Mouse (Mus musculus) effector memory CD4-positive, alpha-beta T cell, adult 7 months (primary cell): ENCODE measurements around the gene Ubl4a. TPM values are rescaled to one million over a fixed set of nuclear protein-coding genes. Genes with fewer than 3 reads are reported as not detected.

ENCODE experiments used
- polyA plus RNA-seq: library from polyadenylated mRNA; unstranded; fragments of 100-300 nt; shearing (Covaris generic); gene quantifications from one replicate; pipeline ENCODE4 v1.2.1, GENCODE M21; 2017

Ubl4a gene
- polyA plus RNA-seq = 39.3 TPM

GRCm38 (mm10) chrX:74372888-74373549 is at the start of gene Ubl4a, which contains the start of gene Slc10a3:
Ubl4a (minus strand) TSS chrX:74373218.
Slc10a3 (minus strand) TSS chrX:74373349.

GRCm38 (mm10) chrX:74392535-74393443 is 19.8 kb upstream of the Ubl4a start, which contains the start of the genes Fam3a and Ikbkg:
Fam3a (minus strand) TSS chrX:74393272.
Ikbkg (plus strand) TSS chrX:74393290.

GRCm38 (mm10) chrX:74353467-74353770 is 19.6 kb downstream of the Ubl4a start, which contains the start of gene Lage3:
Lage3 (minus strand) TSS chrX:74353618.

DNA sequence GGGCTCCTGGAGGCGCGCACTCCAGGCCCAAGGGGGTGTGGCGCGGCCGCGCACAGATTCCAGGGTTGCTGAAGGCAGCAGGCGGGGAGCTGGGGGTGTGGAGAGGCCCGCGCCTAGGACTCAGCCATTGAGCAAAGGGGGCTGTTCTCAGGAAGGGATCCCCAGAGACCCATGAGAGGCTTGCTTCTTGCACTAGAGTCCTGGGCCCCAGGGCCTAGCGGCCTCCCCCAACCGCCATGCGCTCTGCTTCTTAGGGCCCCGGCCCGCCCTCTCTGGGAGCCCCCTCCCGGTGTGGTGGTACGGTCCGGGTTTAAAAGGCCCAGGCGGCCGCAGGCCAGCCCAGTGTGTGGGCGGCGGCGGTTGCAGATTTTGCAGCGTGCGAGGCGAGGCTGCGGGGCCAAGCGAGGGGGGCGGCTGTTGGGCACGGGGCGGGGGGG is 44.3 kb downstream of the Ubl4a start, which contains the start of gene Plxna3:
Gene Plxna3, plus strand, starts transcription at position 342 of the 437 bp plus-strand sequence.

Other genes with a start within 250 kb of the Ubl4a start
- gene Opn1mw, start 245.8 kb downstream of the Ubl4a start, polyA plus RNA-seq = not detected
- gene Mecp2, start 237.9 kb downstream of the Ubl4a start, polyA plus RNA-seq = 53.0 TPM
- not detected for gene Tex28, start 205.4 kb downstream of the Ubl4a start, polyA plus RNA-seq
- gene Tktl1, start 196.0 kb downstream of the Ubl4a start, polyA plus RNA-seq = not detected
- gene Flna, start 123.4 kb downstream of the Ubl4a start, polyA plus RNA-seq = 384 TPM
- 81.4 TPM for gene Emd, start 118.5 kb downstream of the Ubl4a start, polyA plus RNA-seq
- 111 TPM for gene Rpl10, start 102.4 kb downstream of the Ubl4a start, polyA plus RNA-seq
- 109 TPM for gene Taz, start 91.3 kb downstream of the Ubl4a start, polyA plus RNA-seq
- 18.5 TPM for gene Dnase1l1, start 90.9 kb downstream of the Ubl4a start, polyA plus RNA-seq
- gene Atp6ap1, start 76.1 kb downstream of the Ubl4a start, polyA plus RNA-seq = 138 TPM
- gene Gdi1, start 68.2 kb downstream of the Ubl4a start, polyA plus RNA-seq = 206 TPM
- 57.9 TPM for gene Fam50a, start 60.2 kb downstream of the Ubl4a start, polyA plus RNA-seq
- gene Plxna3, start 44.2 kb downstream of the Ubl4a start, polyA plus RNA-seq = 1.1 TPM
- 15.3 TPM for gene Lage3, start 19.6 kb downstream of the Ubl4a start, polyA plus RNA-seq
- gene Slc10a3, start 131 bp upstream of the Ubl4a start, polyA plus RNA-seq = 27.0 TPM
- 15.6 TPM for gene Fam3a, start 20.1 kb upstream of the Ubl4a start, polyA plus RNA-seq
- gene Ikbkg, start 20.1 kb upstream of the Ubl4a start, polyA plus RNA-seq = 33.0 TPM
- 49.1 TPM for gene G6pdx, start 56.0 kb upstream of the Ubl4a start, polyA plus RNA-seq
- not detected for gene Gm6880, start 108.2 kb upstream of the Ubl4a start, polyA plus RNA-seq
- gene Olfr1326-ps1, start 201.7 kb upstream of the Ubl4a start, polyA plus RNA-seq = 0.13 TPM
- gene Olfr1325, start 219.5 kb upstream of the Ubl4a start, polyA plus RNA-seq = not detected